Mouse (Mus musculus): Measurements from ENCODE around the gene Cyth1.

The Cyth1 gene

GRCm38 (mm10) chr11:118253447-118254158, 5.2 kb upstream of the Cyth1 start:
- peak in 1 of 2 experiments; percentile 46 for DNase-seq

- DNase-seq = peak in 1 of 2 experiments; percentile 34
These were observed 606 bp upstream of the Cyth1 start for GRCm38 (mm10) chr11:118249012-118249383.

DNA sequence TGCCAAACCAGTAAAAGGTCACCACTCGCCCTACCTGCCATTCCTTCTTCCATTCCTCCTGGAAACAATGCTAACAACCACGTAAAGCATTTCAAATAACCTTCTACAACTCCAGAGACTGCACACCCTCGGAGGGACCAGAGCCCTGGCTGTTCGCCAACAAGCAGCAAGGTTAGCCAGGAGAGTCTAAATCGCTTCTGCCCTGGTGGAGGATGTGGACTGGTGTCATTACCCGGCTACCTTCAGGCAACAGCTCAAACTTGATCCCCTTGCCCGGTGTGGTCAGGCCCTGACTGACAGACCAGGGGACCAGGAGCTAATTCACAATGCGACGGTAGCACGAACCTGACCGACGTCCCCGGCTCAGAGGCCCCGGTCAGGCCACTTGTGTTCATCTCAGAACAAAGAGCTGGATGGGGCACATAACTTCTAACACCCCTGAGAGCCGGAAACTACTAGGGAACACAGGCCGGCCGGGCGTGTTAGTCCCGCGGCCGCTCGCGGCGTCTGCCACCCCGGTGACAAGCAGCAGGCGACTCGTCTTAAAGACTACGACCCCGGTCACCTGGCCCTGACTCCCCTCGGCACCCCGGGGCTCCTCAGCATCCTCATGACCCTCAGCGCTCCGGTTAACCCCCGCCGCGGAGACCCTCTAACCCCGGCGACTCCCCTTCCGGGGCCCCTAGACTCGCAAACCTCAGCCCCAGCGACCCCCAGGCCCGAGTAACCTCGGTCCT, 865 bp downstream of the Cyth1 start:
- peak; percentile 65 to 77 for DNase-seq

DNA sequence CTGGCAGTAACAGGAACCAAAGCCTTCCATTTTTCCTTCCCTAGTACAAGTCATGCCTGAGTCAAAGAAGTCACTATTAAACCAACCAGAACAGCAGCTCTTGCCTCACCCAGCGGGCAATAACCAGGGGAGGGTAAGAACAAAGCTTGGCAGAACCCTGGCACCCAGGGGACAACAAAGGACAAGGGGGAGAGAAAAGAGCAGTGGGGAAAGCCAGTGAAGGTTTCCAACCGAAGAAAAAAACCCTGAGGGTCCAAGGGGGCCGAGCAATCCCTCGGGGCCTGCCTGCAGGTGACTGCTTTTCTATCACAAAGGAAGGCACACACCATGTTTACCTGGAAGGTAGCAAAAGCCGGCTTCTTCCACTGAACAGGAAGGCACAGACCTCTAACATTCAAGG, 1.7 kb downstream of the Cyth1 start:
- no peak for DNase-seq

DNA sequence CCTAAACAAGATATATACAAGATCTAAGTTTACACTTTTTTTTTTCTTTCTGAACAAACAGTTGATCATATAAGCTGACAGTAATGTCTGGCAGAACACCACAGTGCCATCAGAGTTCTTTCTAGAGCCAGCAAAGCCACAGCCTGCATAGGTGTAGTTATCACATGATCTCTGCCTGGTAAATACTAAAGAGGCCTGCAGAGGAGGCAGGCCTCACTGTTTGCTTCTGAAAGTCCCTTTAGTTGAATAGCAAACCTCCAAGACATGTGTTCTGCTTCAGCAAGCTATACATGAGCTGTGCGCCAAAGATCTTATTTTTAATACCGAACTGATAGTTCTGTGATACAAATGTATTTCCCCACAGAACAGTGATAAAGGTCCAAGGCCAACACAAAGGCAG, 3.3 kb downstream of the Cyth1 start:
- no peak for DNase-seq

DNA sequence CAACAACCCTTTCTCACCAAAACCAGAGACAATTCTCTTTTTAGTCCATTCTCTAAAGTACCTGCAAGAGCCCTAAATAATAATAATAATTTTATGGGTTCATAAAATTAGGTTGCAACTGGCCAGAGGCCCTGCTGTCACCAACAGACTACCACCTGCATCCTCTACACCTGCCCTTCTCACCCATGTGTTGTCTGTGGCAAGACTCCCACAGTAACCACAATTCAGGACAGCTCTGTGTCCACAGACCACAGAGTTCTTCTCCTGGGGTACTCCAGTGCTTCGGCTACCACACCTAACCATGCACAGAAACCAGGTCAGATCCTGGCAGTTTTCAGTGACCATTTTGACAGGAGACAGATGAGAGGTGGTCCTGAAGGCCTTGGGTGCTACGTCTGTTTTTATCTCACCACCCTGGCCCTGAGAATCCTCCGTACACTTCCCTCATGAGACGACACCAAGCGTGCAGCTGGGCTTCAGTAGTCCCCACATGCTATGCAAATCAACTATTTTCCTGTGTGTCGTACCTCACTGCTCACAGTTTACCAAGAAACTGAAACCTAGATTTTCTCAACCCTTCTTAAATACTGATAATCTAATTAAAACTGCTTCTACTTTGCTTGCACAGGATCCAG, 4.6 kb downstream of the Cyth1 start:
- no peak for DNase-seq

DNA sequence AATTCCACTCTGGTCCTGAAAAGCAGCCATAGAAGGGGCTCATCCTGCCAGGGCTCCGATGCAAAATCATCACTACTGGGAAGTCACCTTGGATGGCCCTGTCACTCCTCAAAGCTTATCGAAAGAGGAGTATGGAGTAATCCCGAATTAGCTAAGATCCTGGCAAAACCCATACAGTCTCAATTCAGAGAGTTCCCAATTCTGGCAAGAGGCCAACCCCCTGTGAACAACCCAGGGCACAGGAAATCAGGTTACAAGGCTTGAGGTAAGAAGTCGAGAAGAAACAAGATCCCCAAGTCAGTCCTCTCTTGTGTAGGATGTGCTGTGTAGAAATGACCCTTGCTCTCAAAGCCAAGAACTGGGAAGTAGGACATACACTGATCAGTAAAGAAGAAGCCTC, 5.9 kb downstream of the Cyth1 start:
- peak; percentile 52 to 58 for DNase-seq

GRCm38 (mm10) chr11:118240388-118240787, 8.0 kb downstream of the Cyth1 start:
- DNase-seq = no peak

GRCm38 (mm10) chr11:118239281-118240198, 8.9 kb downstream of the Cyth1 start:
- no peak for DNase-seq

DNA sequence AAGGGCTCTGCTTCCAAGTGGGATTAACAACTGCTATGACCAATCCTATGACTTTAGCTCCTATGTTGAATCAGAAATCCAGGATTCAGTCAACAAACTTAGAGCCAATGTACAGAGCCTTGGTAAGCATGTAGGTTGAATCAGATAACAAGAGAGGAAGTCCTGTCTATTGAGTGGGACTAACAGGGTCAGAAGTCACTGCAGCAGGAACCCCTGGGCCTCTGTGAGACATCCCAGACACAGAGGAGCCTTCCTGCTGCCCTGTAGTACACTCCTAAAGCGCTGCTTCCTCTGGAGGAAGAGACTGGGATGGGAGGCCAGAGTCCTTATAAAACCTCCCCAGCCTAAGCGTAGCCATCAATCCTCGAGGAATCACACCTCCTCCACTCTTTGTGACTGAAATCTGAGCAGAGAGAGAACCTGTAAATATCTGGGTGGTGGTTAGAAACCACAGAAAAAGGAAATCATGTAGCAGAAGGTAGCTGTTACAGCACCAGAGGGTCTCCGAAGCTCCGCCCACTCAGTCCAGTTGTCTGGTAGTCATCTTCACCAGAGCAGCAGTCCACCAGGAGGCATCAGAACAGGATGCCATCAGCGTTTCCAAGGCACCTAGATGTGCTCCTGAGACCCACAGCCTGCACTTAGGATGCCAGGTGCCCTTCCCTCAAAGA, 11.7 kb downstream of the Cyth1 start:
- DNase-seq = no peak

- no peak for DNase-seq
These were observed 13.5 kb downstream of the Cyth1 start for GRCm38 (mm10) chr11:118234929-118235328.

- no peak for DNase-seq
These were observed 13.9 kb downstream of the Cyth1 start for GRCm38 (mm10) chr11:118234500-118234899.

DNA sequence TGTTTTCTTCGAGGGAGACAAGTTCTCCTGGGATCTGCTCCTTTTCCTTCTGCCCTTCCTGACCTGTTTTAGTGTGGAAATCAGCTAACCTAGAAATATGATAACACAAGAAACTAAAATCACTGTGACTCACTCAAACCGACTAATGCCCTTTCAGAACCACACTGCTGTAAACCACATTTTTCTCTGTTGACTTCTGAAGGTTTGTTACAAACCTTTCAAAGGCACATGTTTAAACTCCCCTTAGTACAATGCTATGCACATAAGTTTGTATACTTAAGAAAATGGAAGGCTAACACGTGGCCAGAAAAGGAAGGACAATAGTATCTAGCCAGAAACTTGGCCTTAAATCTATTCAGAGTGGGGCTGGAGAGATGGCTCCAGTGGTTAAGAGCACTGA, 14.5 kb downstream of the Cyth1 start:
- DNase-seq = no peak

GRCm38 (mm10) chr11:118232314-118232831, 16.0 kb downstream of the Cyth1 start:
- peak in 1 of 2 experiments; percentile 47 for DNase-seq

- no peak for DNase-seq
These were observed 18.5 kb downstream of the Cyth1 start for GRCm38 (mm10) chr11:118229941-118230340.

DNA sequence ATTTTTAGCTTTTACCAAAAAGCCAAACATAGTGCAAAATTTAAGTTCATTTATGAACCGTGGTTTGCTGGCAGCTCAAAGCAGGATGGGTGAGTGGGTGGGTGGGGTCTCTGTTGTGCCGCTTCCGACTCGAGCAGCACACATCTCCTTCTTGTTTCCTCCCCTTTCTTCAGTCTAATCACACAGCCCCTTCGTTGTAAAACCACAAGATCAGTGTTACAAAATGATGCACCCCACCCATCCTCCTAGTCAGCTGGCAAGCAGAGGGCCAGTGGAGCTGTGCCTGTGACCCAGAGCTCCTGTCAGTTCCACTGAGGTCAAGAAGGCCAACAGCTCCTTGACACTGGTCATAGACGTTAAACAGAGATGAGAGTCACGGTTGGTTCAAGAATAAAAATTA, 20.7 kb downstream of the Cyth1 start:
- no peak for DNase-seq

DNA sequence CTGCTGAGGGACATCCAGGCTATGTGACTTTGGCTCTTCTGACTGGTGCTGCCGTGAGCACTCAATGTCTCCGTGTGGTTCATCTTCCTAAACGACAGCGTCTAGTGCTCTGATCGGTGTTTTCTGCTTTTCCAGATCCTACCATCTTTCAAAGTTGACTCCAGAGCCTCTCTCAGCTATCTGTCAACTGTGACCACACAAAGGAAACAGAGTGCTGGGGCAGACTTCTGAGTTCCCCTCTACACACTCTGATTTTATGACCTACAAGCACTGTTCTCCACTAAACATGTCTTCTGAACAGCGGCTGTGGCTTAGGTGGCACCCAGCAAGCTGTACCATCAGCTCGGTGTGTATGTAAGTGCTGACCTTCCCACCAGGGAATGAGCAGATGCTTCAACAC, 21.5 kb downstream of the Cyth1 start:
- no peak for DNase-seq

- no peak for DNase-seq
These were observed 22.5 kb downstream of the Cyth1 start for GRCm38 (mm10) chr11:118225862-118226261.

DNA sequence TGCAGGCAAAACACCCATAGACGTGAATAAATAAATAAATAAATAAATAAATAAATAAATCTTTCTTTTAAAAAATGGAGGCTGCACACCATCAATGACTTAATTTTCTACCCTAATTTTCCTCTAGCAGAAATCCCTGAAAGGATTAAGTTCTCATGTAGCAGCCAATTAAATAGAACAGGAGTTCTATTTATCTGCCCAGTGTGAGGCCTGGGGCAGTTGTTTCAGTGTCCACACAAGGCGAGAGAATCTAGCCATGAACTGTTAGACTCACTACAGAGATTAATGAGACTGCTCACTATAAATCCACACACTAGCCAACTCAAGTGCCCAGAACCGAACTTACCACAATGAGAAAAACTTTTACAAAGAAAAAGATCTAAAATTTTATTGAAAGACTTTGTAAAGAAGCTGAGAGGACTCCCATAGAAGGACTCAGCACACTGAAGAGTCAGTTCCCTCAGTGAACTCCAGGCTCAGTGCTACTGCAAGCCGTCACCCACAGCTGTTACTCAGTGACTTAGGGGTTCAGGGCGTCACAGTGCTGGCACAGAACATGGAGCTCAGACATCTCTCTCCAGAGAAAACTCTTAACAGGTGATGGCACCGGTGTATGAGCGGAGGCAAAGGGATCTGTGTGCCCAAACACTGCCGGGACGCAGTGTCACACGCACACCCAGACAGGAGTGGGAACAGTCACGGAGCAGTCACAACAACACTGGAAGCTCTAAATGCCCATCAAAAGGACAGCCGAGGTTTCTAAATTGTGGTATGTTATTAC, 23.1 kb downstream of the Cyth1 start:
- no peak for DNase-seq

GRCm38 (mm10) chr11:118223416-118224067, 24.9 kb downstream of the Cyth1 start:
- DNase-seq = no peak

DNA sequence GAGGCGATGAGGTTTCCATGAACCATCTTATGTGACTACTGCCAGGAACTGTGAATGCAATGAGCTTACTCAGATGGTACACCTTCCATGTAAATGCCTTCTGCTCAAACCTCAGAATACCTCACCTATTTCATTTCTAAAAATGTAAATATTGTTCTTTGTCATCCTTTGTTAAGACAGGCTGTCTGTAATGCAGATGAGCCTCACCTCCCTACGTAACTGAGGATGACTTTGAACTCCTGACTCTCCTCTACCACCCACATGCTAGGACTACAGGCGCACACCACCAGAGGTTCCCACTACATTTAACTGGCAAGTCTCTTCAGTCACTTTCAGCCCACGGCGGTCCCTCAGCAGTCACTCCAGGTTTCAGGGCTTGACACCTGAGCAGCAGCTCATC, 25.5 kb downstream of the Cyth1 start:
- DNase-seq = no peak

Data from cerebellum, adult 18-20 months (tissue).